Mouse (Mus musculus) G1E (cell line): Measurements from ENCODE around the gene Tmem266.

Experiments used
- CTCF ChIP-seq: IDR thresholded peaks from 2 replicates; pipeline ENCODE4 v1.5.1; 2012; ENCODE audit warnings: low read depth, low read length, inconsistent platforms, mixed read lengths
- GATA1 ChIP-seq: IDR thresholded peaks from 2 replicates; pipeline ENCODE4 v1.6.1; 2012; ENCODE audit warnings: borderline replicate concordance, low read length, inconsistent platforms, mixed read lengths
- POLR2AphosphoS5 ChIP-seq: IDR thresholded peaks from 2 replicates; pipeline ENCODE4 v1.6.1; 2012; ENCODE audit warnings: low read depth, low read length, inconsistent platforms; ENCODE audit not compliant: insufficient replicate concordance

GRCm38 (mm10) chr9:55307066-55307465 is 19.6 kb upstream of the Tmem266 start:
- no peak for TF ChIP-seq CTCF
- no peak for TF ChIP-seq GATA1
- no peak for TF ChIP-seq POLR2AphosphoS5
